In the genomic region with DNA sequence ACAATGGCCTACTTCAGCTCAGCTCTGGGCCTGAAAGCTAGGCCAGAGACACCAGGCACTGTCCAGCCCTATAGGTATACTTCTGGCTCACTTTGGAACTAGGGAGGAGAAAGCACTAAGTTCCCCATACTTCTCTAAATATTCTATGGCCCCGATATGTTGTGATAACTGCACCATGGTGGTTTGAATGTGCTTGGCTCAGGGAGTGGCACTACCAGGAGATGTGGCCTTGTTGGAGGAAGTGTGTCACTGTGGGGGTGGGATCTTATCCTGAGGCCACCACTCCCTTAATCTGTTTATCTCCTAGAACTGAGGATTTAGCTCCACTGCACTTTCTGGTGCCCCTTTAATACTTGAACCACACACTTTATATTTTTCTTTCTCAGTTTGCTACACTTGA, we compare ENCODE assay signal across 1 mouse cellular context.
A peak's percentile ranks its signal among the peaks of the same experiment; 100 is the strongest.
TF ChIP-seq lines count a peak whose summit lies in the region.

No protein-coding gene starts in this region.

TF ChIP-seq in MEL, 35 proteins besides CTCF, POLR2A, EP300 and RAD21 (continued from another document):
- TF ChIP-seq NRF1 (IDR thresholded peaks at IDR 0.05; ENCODE audit: insufficient read depth, low read depth, low read length, poor library complexity, severe bottlenecking), result no peak
- TF ChIP-seq UBTF (IDR thresholded peaks at IDR 0.05; ENCODE audit: borderline replicate concordance, insufficient read depth, low read depth, low read length), result no peak
- no peak for TF ChIP-seq CHD1 (IDR thresholded peaks at IDR 0.05; ENCODE audit: low read depth, low read length)
- TF ChIP-seq MEF2A (IDR thresholded peaks at IDR 0.05; ENCODE audit: extremely low read depth, insufficient replicate concordance, low read depth, low read length, poor library complexity, severe bottlenecking), result no peak
- 0 out of 2 replicates have a peak, but pooled peaks have one; percentile 30 for TF ChIP-seq TBP (IDR thresholded peaks at IDR 0.05; ENCODE audit: low read depth, low read length)
- TF ChIP-seq MAX (IDR thresholded peaks at IDR 0.05; ENCODE audit: low read length), result no peak
- TF ChIP-seq POLR2AphosphoS2 (IDR thresholded peaks at IDR 0.05; ENCODE audit: low read length), result peak; percentile 36; the same call in 1 of the 2 replicates
- TF ChIP-seq ZKSCAN1 (IDR thresholded peaks at IDR 0.05; ENCODE audit: low read depth, low read length), result no peak
- no peak for TF ChIP-seq E2F4 (IDR thresholded peaks at IDR 0.05; ENCODE audit: borderline replicate concordance, low read depth, low read length)
- no peak for TF ChIP-seq JUND (IDR thresholded peaks at IDR 0.05; ENCODE audit: low read depth, low read length)
- no peak for TF ChIP-seq ZNF384 (IDR thresholded peaks at IDR 0.05; ENCODE audit: low read depth, low read length)
- TF ChIP-seq GATA1 (IDR thresholded peaks at IDR 0.05; ENCODE audit: low read depth, low read length), result peak; percentile 61
- TF ChIP-seq ETS1 (IDR thresholded peaks at IDR 0.05; ENCODE audit: low read depth, low read length), result 0 out of 2 replicates have a peak, but pooled peaks have one; percentile 23
- TF ChIP-seq MAZ (IDR thresholded peaks at IDR 0.05; ENCODE audit: low read depth, low read length), result no peak
- TF ChIP-seq ZC3H11A (IDR thresholded peaks at IDR 0.05; ENCODE audit: low read depth, low read length), result no peak
- TF ChIP-seq KAT2A (conservative IDR thresholded peaks at IDR 0.05; ENCODE audit: low read depth, low read length), result no peak
- no peak for TF ChIP-seq TAL1 (IDR thresholded peaks at IDR 0.05; ENCODE audit: low read length)
- no peak for TF ChIP-seq CHD2 (IDR thresholded peaks at IDR 0.05; ENCODE audit: low read length)
- peak; percentile 48; the same call in 1 of the 2 replicates for TF ChIP-seq TCF12 (IDR thresholded peaks at IDR 0.05; ENCODE audit: low read depth, low read length)
- no peak for TF ChIP-seq USF2 (IDR thresholded peaks at IDR 0.05; ENCODE audit: borderline replicate concordance in 1 of 2, insufficient read depth in 1 of 2, low read depth in 1 of 2, low read length in 2 of 2)
- TF ChIP-seq MYB (IDR thresholded peaks at IDR 0.05; ENCODE audit: low read depth, low read length), result no peak
- TF ChIP-seq ZMIZ1 (IDR thresholded peaks at IDR 0.05; ENCODE audit: low read depth, low read length), result no peak
- TF ChIP-seq ELF1 (IDR thresholded peaks at IDR 0.05; ENCODE audit: low read depth, low read length), result no peak
- no peak for TF ChIP-seq BHLHE40 (IDR thresholded peaks at IDR 0.05; ENCODE audit: borderline replicate concordance, low read depth, low read length)
- no peak for TF ChIP-seq MAFK (IDR thresholded peaks at IDR 0.05; ENCODE audit: borderline replicate concordance, low read depth, low read length)
- peak; percentile 61 for TF ChIP-seq SIN3A (IDR thresholded peaks at IDR 0.05; ENCODE audit: low read length)
